Mouse (Mus musculus) liver, adult 2 months (tissue): Measurements from ENCODE around the gene Trappc6b.

ENCODE experiments used
- CTCF ChIP-seq: fragments of 200-500 bp; IDR thresholded peaks from 2 replicates; pipeline ENCODE4 v1.5.1; 2011; ENCODE audit warnings: low read depth, low read length, control low read depth
- POLR2A ChIP-seq: fragments of 200-500 bp; IDR thresholded peaks from 2 replicates; pipeline ENCODE4 v1.6.1; 2011; ENCODE audit warnings: low read length, control low read depth; ENCODE audit not compliant: insufficient read depth; ENCODE audit errors: extremely low read depth

DNA sequence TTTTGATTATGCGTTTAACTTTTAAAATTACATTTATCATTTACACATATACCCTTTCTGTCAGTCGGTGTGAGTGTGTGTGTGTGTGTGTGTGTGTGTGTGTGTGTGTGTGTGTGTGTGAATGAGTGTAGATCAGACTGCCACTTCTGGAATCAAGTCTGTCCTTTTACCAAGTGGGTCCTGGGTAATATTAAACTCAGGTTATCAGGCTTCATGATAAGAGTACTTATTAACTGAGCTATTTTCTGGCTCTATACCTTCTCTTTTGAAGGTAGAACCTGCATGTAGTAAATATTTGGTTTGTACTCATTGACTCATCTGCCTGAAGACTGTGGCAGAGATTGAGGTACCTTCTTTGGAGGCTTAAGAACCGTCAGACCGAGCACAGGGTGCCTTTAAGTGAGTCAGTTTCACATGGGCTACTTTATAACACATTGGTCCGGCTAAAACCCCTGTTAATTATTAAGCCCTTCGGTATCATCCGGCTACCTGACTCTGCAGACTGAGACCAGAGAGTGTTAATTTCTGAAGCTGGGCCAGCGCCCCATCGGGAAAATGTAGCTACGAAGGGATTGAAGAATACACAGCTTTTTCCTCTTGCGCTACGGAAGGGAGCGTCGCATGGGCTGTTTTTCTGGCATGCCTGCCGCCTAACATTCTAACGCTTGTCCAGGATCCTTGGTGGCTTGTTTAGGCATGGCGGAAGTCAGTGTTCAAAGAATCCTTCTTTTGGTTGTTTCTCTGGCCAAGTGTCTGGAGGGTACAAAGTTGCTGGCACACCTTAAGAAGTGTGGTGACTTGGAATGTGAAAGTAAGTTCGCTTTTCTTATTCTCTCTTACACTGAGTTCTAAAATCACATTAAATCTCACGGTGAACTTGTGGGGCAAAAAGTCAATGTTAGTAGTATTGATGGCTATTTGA, 34.1 kb upstream of the Trappc6b start, which contains the start of gene Mia2:
- TF ChIP-seq POLR2A (0 out of 2 replicates have a peak, but pooled peaks have one; percentile 35), CTCF (no peak)
